Mouse (Mus musculus) liver, embryonic 18 days (tissue): ENCODE data around the gene Tmem178. TPM values are rescaled to one million over a fixed set of nuclear protein-coding genes. Genes with fewer than 3 reads are reported as not detected.

Source experiments
- polyA plus RNA-seq: library from polyadenylated mRNA; depleted of rRNA; stranded (reverse); fragments of >200 nt; gene quantifications from 2 replicates; pipeline ENCODE4 v1.2.3, GENCODE M21; 2012; rRNA removed

The Tmem178 gene
- polyA plus RNA-seq, result 0.26 and 0.28 TPM in 2 replicates

GRCm38 (mm10) chr17:80944530-80945198 lies at the start of gene Tmem178:
Gene Tmem178, plus strand, starts transcription at chr17:80944632.

Other genes starting within 250 kb of the Tmem178 start
- 8.6 and 9.4 TPM in 2 replicates for gene Map4k3, start 216.1 kb upstream of the Tmem178 start, polyA plus RNA-seq
- 3.1 and 3.4 TPM in 2 replicates for gene Thumpd2, start 120.5 kb downstream of the Tmem178 start, polyA plus RNA-seq